Mouse (Mus musculus) kidney, adult 2 months (tissue): ENCODE data around the gene Zbtb32.

Experiments used
- CTCF ChIP-seq: fragments of 200-500 bp; conservative IDR thresholded peaks from 2 replicates; pipeline ENCODE4 v1.5.1; 2011; ENCODE audit warnings: low read depth, mild to moderate bottlenecking, control low read depth, low read length, moderate library complexity, mixed read lengths; ENCODE audit not compliant: insufficient read depth, insufficient read length
- POLR2A ChIP-seq: fragments of 200-500 bp; IDR thresholded peaks from one replicate; pipeline ENCODE4 v1.6.1; 2011; ENCODE audit warnings: low read depth, low read length, control low read depth

DNA sequence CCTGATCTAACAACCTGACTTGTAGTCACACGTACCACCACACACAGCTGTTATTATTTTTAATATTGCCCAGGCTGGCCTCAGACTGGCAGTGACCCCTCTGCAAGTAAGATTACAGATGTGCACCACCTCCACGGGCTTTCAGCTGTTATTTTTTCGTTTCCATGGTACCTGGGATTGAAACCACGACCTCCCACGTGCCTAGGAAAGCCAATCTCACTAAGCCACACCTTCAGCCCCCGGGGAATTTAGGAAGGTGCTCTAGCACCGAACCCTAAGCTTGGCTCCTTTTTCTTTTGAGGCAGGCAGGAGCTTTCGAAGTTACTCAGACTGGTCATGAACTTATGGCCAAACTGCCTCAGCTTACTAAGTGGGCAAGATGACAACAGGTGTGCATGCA, 5.7 kb upstream of the Zbtb32 start:
- no peak for TF ChIP-seq POLR2A
- no peak for TF ChIP-seq CTCF
